Mouse (Mus musculus) layer of hippocampus, adult 9-10 months (tissue): ENCODE measurements around the gene Col4a1.

ENCODE experiments used
- DNase-seq: peaks from one replicate; pipeline ENCODE4 v3.0.0; 2022; ENCODE audit warnings: low spot score

Col4a1 gene

DNA sequence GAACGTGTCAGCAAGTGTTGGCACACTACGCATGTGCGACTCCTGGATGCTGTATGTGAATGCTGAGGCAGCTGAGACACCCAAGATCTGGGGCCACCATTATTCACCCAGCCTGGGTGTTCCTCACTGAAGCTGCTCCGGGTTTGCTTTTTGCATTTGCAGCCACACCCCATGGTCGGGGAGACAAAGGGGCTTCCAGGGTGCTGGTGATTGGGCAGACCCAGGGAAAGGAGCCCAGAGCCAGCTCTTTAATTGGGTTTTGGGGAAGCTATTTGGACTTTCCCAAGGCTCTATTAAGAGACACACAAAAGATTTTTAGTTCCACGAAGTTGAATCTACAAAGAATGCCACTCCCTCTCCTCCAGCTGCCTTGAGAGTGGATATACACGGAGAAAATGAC is 85.2 kb downstream of the Col4a1 start:
- no peak for DNase-seq

DNA sequence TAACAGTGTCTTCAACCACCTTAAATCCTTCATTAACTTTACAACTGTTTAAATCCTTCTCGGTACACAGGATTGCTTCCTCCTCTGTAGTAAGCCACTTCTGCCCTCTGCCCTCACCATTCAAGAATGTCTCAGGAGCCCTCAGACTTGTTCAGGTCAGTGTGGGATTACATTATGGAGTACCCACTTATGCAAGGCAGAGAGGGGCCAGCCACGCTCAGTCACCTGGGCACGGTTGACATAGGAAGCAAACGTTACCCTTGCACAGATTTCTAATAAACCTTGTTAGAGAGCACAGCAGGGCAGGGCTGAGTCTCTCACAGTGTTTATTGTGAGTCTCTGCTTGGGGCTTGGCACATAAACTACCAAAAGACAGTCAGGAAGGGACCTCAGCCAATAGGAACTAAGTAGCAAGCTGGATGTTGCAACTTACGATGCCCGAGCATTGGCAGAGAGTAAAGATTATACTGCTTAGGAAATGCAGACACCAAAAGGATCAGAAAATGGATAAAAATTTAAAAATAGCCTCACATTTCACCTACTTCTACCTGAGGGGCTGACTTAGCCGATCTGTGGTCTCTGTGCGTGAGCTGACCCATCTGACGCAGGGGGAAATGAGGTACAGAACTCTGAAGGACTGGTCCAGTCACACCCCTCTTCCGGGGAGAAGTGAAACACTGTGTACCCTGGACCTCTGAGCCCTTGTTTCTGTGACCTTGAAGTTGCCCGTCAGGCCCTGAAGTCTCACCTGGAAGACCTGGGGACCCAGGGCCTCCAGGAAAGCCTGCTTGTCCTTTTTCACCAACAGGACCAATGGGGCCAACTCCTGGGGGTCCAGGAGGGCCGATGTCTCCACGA is 86.8 kb downstream of the Col4a1 start:
- DNase-seq: no peak

DNA sequence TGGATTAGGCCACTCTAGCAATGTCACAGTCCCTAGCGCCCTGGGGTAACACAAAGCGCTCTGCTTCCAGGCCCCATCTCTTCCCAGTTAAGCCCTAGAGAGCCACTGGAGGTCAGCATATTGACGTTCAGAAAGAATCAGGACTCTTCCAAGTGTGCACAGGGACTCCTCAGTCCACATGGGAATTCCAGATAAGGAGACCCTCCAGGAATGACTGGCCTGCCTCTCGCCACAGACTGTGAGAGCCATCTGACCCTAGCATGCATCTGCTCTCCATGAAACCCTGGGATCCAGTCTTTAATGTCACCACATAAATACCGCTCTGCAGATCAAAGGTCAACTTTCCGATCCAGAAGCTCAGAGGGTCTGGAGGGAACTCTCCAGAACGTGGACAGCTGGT is 88.4 kb downstream of the Col4a1 start:
- no peak for DNase-seq

DNA sequence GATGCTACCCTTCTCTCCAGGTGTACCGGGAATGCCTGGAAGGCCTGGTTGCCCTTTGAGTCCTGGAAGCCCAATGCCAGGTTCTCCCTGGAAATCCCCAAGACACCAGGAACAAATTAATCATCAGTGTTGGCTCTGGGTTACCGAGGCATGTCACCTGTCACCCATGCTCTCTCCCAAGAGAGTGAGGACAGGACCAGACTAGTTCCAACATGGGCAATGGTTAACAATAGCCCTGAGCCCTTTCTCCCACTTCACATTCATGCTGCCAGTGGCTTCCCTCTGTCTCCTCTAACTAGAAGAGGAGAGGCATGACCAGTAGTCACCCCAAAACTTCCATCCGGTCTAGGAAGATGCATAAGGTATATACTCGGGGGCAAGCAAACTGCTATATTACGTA is 91.3 kb downstream of the Col4a1 start:
- DNase-seq: no peak

DNA sequence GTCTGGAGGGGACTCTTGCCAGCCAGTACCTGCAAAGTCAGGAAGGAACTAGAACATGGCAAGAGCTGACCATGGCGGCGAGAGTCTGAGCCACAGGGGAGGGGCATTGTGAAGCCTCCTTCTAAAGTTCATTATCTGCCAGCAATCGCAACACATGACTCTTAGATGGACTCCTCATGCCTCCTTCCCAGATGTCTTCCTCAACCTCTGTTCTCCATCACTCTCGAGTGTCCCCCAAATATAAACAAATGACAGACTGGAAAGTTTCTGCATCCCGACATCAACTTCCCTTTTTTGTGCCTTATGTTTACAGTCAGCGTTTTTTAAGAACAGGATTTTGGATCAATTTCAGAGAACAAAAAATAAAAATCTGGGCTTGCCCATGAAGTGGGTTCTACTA is 93.3 kb downstream of the Col4a1 start:
- no peak for DNase-seq

DNA sequence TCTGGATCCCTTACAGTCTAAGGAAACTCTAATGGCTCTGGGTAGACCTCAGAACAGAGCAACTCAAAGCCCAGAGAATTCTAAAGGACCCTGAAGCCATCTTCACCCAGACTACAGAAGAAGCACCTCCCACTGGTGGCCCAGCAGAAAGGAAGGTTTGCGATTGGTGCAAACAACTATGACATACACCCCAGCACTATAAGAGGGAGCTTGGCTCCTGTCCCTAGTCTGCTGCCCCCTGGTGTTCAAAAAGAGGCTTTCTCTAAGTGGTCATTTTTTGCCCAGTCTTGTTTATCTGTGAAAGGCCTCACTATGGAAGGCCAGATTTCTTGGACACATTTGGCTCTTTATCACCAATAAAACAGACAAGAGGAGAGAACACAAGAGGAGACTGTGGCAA is 97.4 kb downstream of the Col4a1 start:
- DNase-seq: peak; percentile 20

DNA sequence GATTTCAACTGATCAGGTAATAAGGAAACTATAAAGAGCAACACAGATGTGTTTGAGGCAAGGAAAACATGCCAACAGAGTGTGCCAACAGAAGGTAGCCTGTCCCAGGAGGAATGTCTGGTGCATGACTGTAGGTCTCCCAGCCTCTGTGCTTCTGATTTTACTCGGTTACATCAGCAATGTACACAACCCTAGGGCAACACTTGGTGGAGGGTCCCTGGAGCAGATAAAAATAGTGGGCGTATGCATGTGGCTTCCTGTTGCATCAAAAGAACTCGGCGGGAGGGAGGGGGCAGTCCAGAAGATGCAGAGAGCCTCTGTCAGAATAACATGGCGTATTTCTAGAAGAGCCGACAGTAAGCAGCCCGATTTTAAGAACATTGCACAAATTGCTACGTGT is 106.1 kb downstream of the Col4a1 start:
- no peak for DNase-seq

DNA sequence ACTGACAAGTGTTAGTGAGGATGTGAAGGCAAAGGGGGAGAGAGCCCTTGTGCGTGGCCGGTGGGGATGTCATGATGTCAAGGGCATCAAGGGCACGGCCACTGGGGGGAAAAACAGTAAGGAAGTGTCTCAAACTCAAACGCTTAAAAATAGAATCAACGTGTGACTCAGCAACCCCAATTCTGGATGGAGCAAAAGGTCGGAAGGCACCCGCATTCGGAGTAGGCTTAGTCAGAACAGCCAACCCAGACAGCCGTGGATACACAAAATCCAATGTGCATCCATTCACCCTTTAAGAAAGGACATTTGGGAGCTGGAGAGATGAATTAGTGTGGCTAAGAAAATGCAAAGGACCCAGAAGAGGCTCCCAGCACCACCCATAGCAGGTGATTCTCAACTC is 107.1 kb downstream of the Col4a1 start:
- no peak for DNase-seq

DNA sequence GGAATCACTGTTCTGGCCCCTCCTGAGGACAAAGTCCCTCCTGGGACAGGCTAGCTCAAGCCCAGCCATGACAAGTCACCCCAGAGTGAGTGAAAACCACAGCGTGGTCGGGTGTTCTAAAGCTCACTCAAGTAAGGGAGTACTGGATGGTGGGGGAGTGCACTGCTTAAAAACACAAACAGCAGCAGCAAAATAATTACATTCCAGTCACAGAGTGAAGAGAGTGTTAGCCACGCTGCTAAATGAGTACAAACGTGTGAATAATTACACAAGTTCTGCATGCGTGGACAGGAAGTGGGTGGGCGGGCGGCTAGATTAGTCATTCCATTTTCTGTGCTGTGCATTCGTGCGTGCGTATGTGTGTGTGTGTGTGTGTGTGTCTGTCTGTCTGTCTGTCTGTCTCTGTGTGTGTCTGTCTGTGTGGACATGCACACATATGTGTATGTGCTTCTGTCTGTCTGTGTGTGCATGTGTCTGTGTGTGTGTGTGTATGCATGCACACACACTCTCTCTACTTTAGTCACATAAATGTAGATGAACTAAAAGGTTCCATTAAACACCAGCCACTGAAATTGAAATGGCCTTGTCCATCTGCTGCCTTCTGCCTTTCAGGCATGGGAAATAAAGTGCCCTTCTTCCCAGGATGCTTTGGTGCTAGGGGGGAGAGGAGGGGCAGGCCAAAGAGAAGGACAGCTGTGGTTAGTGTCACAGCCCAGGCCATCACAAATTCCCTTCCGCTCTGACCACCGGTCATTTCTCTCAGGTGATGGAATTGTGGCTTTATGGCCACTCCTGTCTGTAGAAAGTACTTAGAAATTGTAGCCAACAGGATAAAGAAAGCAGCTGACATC is 109.1 kb downstream of the Col4a1 start:
- no peak for DNase-seq

DNA sequence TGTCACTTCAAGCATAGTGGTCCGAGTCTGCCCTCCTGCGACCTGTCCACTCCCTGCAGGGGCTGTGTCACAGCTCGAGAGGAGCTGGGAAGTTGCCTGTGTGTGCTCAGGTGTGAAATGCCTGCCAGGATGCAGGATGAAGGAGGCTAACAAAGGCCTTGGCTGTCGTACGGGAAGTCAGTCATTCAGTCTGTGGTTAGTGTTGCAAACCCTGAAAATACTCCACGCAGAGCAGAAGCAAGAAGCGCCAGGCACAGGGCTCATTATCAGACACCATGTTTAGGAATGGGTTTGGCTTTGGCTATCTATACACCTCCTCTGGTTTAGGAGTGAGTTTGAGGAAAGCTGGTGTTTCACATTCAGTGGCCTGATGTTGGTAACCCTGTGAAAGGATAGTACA is 114.0 kb downstream of the Col4a1 start:
- DNase-seq: no peak

DNA sequence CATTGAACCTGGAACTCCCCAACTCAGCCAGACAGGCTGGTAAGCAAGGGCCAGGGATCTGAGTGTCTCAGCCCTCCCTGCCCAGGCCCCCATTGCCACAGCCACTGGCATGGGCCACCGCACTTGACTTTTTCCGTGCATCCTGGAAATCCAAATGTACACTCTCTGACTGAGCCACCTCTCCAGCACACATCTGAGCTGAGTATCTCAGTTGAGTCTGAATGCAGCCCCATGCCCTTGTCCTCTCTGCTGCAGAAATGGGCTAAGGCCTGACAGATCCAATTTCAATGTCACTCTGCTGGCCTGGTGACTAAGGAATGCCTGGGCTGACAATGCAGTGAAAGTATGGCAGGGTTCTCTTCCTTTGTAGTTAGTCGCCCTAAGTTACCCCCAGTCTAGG is 114.6 kb downstream of the Col4a1 start:
- no peak for DNase-seq

DNA sequence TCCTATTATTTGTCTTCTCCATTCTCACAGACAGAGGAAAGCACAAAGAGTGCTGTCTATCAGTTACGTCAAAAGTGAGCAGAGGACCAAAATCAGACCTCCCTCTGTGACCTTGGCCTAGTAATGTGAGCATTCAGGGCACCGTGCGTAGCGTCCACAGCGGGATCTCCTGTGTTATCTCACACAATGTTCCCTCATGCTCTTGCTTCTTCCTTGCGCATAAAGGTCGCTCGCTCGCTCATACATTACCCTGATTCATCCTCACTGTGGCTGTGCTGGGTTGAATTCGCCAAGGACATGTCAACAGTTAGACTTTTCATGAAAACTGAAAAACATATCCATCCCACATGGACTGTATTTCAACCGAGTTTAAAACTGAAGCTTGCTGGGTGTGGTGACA is 115.4 kb downstream of the Col4a1 start:
- DNase-seq: no peak

DNA sequence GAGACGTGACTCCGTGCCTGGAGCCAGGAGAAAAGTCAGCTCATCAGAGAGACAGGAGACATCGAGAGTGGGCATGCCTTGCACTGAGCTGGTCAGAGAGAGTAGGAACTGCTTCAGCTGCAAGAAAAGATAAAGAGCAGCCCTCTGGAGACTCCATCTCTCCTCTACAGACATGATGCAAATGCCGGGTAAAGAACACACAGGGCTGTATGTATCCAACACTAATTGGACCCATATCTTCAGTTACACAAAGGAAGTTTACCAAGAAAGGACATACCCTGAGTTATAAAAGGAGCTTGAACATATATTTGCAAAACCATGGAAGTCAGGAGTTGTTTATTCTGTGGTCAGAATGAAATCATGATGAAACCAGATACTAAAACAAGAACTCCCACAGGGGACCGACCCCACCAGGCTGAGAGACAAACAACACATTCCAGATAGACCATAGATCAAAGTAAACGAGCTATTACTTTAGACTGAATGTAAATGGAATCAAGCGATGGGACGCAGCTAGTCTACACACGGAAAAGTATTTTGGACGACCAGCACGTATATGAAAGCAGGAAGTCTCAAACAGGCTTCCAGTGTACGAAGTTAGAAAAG is 119.8 kb downstream of the Col4a1 start:
- no peak for DNase-seq

DNA sequence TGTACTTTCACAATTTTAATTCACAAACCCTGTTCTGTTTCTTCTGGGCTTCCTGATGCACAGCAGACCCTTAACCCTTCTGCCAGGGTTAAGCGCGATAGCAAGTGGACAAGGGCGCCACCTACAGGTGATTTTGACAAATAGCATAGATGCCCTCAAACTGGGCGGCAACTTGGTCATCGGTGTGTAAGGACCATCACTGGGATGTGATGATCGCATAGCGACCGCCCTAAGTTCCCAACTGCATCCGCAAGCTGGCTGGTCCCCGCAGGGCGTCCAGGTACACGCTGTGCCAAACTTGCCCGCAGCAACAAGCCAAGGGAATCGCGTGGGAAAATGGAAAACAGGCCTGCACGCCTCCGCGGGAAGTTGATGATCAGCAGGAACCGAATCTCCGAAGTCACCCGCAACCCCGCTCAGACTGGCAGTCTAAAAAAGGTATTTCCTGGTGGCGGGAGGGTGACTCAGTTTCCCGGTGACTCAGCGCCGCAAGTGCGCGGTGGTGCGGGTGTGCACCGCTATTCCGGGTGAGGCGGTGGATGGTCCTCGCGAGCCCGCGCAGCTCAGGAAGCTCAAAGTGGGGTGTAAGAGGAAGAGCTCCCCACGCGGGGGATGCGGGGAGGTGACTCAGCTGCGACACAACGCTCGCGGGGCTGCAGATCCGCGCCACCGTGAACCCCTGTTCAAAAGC is 124.9 kb downstream of the Col4a1 start:
- peak; percentile 55 for DNase-seq

DNA sequence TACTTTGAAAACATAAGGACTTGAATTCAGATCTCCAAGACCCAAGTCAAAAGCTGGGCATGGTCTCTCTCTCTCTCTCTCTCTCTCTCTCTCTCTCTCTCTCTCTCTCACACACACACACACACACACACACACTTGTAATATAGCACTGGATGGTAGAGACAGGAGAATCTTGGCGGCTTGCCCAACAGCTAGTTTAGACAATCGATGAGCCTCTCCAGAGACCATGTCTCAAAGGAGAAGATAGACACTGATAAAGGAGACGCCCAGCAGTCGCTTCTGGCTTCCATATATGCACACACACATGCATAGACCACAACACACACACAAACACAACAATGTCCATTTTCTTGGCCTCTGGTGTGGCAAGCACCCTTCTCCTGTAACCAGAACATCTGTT is 126.2 kb downstream of the Col4a1 start:
- no peak for DNase-seq

DNA sequence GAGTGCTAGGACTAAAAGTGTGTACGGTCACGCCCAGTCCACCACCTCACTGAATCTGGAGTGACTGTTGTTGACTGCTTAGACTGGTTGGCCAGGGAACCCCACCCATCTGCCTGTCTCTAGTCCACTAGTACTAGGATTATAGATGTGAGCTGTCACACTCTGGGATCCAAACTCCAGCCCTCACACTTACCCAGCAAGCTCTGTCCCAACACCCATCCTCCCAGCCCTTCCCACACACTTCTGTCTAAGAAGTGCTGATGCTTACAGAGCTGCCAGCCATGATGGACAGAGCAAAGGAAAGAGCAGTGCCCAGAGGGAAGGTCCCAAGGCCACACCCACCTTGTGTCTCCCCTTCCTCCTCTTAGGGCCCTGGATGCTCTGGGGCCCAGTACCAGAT is 127.0 kb downstream of the Col4a1 start:
- no peak for DNase-seq

DNA sequence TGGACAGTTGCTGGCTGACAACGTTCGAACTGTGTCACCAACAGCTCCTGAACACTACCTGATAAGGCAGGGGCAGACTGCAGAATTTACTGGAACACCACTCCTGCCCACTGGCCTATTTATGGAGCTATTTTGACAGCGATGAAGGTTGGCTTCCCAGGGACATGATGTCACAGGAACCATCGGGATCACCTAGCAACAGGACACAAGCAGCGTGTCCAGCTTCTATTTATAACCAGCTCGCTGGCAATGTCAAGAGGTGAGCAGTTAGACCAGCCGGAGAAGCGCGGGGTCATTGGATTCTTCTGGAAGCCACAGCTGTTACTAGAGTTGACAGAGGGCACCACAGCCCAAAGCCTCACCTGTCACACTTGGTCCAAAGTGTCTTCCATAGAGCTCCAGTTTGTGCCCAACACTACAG is 129.0 kb downstream of the Col4a1 start:
- DNase-seq: no peak

DNA sequence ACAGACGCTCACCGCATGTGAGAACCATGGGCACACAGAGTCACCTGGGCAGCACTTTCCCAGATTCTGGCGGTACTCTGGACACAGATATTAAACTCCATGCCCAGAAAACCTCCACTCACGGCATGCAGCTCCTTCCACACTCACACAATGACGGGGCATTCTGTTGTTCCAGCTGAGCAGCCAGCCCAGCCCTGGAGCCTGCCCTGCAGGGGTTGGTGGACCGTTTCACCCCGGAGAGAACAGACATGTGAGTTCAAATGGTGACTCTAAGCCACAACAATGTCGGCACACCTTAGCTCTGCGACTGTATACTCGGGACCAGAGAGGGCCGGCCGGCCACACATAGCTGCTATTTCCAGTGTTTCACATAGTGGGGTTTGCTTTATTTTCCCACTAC is 130.0 kb downstream of the Col4a1 start:
- DNase-seq: no peak

DNA sequence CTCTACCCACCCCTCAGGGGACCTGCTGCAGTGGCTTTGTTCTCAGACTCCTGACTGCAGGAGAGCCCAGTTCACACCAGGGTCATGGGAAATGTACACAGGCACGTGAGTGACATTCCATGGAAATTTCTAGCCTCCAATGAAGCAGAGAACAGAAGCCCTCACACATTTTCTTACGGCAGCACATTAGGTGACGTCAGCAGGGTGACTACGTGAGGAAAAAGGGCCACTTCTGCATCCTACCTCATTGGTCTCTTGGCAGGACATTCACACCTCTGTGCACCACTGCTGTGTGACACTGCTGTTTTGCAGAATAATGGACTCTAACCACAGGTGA is 130.5 kb downstream of the Col4a1 start:
- DNase-seq: no peak

DNA sequence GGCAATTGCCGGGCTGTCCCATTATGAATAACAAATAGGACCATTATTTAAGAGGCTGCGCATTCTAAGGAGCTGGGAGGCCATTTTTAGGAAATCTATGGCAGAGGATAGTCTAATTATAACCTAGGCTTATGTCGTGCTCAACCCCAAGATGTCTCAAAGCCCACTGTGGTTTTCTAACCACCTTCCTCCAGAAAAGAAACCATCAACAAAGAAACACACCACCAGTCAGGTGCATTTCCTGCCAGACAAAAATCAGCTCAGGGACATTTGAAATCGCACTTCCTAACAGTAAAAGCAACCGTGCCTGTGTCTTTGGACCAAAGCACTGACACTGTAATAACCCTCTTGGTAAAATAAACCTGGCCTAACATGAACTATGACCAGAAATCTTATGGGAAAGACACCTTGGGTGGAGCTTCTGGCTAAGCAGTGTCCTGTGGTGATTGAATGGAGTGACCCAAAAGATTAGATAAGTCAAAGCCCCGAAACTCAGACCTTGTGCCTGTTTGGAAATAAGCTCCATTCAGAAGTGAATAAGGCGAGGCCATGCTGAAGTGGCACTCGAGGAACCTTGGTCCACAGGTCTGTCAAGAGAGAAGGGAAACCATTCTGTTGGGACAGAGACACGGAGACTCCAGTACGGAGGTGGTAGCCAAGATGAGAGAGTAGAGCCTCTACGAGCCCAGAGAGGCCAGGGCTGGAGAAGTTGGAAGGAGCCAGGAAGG is 131.0 kb downstream of the Col4a1 start:
- no peak for DNase-seq

DNA sequence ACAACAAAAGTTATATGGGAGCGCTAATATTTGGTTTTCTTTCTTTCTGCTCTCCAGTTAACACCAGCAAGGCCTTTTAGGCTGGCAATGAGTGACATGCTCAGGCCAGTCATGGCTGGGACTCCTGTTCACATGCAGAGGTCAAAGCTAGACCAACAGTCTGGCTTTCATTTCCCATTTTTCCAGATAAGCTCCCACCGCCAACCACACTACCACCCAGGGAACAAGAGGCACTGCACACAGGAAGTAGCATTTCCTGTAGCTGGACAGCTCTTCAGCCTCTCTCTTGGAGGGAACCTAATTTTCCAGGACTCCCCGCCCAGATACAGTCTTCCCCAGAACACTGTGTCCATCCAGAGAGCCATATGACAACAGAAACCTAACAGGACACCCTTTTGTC is 132.8 kb downstream of the Col4a1 start:
- no peak for DNase-seq

DNA sequence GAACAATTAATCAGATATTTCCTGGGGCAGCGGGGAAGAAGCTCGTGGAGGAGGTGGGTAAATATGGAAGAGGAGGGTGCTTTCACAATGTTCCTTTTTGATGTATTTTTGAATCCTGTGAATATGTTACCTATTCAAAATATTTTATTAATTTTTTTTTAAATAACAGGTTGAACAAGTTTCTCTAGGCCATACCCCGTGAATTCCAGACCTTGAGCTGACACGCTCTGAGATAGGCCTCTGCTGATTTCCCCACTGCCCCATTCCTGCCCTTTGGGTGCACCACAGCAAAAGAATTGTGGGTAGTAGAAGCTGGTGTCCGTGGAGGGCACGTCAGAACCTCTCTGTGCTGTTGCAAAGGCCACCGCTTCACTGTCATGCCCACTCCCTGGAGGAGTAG is 136.2 kb downstream of the Col4a1 start:
- no peak for DNase-seq
